8 mouse cellular contexts compared by ENCODE assay signal in genomic region chr5:129584583-129585541, GRCm38 (mm10). TPM values are rescaled to one million over a fixed set of nuclear protein-coding genes. Genes with fewer than 3 reads are reported as not detected.
A peak's percentile ranks its signal among the peaks of the same experiment; 100 is the strongest.
DNase-seq lines count a peak whose midpoint lies in the region; ATAC-seq and TF ChIP-seq lines count a peak whose summit lies in the region.

No protein-coding gene starts in this region.

- DNase-seq in urinary bladder, postnatal 25 days (ENCODE audit: low spot score), result peak; percentile 16
- no peak for DNase-seq in urinary bladder, postnatal 14 days (ENCODE audit: low spot score)
- DNase-seq in cerebellum, adult 11-12 months, result peak; percentile 76
- DNase-seq in forebrain, postnatal 0 days, result peak; percentile 62
- DNase-seq in mesoderm, embryonic 11.5 days (ENCODE audit: low read depth, low spot score), result peak; percentile 33
- peak in 1 of 2 experiments; percentile 23 for DNase-seq in spleen, adult 2 months (ENCODE audit: low read depth in 1 of 2, low spot score in 2 of 2)

- peak overlapping the region; percentile 80 for H3K9ac ChIP-seq in forebrain, postnatal 0 days
- peak overlapping the region; percentile 70 for H3K9ac ChIP-seq in kidney, embryonic 16.5 days (replicated peaks; ENCODE audit: low read length)

- peak overlapping the region; percentile 71 for H3K4me3 ChIP-seq in forebrain, postnatal 0 days (ENCODE audit: low read depth, low read length)
- H3K4me3 ChIP-seq in kidney, embryonic 16.5 days (ENCODE audit: low read length), result peak overlapping the region; percentile 65
- peak overlapping the region; percentile 90 for H3K4me3 ChIP-seq in spleen, adult 2 months (ENCODE audit: extremely low read depth, insufficient read depth, insufficient read length)

- peaks cover 9% of the 10 kb centered on the region for H3K4me1 ChIP-seq in forebrain, postnatal 0 days (ENCODE audit: insufficient read depth)
- H3K4me1 ChIP-seq in kidney, embryonic 16.5 days (ENCODE audit: insufficient read depth, low read length), result peaks cover 22% of the 10 kb centered on the region
- H3K4me1 ChIP-seq in spleen, adult 2 months (ENCODE audit: control insufficient read depth, insufficient read depth, insufficient read length), result peaks cover 10% of the 10 kb centered on the region

- H3K4me2 ChIP-seq in forebrain, postnatal 0 days (ENCODE audit: low read depth), result peak overlapping the region; percentile 88
- H3K4me2 ChIP-seq in kidney, embryonic 16.5 days (replicated peaks; ENCODE audit: low read depth, low read length), result peak overlapping the region; percentile 100

- ATAC-seq in forebrain, postnatal 0 days, result peak; percentile 5; the same call in 1 of the 2 replicates
- peak; percentile 39 for ATAC-seq in kidney, embryonic 16.5 days (ENCODE audit: low FRiP score, low TSS enrichment)
- no peak for ATAC-seq in frontal cortex, adult (ENCODE audit: low TSS enrichment)

- WGBS in forebrain, postnatal 0 days, result 1% methylated on average over 75 of the region's 76 CpGs
- under 1% methylated on average over 74 of the region's 76 CpGs for WGBS in kidney, embryonic 16.5 days
- 1% methylated on average over 76 of the region's 76 CpGs for WGBS in spleen, adult 2 months

- TF ChIP-seq CTCF in forebrain, postnatal 0 days (IDR thresholded peaks at IDR 0.05; ENCODE audit: low read depth), result peak; percentile 30
- TF ChIP-seq CTCF in spleen, adult 2 months (IDR thresholded peaks at IDR 0.05; ENCODE audit: extremely low read depth, insufficient read depth, insufficient read length, insufficient replicate concordance), result no peak

- no peaks in the 10 kb centered on the region for H3K36me3 ChIP-seq in forebrain, postnatal 0 days (ENCODE audit: insufficient read depth)
- H3K36me3 ChIP-seq in kidney, embryonic 16.5 days (ENCODE audit: insufficient read depth, low read length), result no peaks in the 10 kb centered on the region
- H3K36me3 ChIP-seq in spleen, adult 2 months (ENCODE audit: control insufficient read depth, insufficient read depth, low read length), result no peaks in the 10 kb centered on the region

- TF ChIP-seq POLR2A in spleen, adult 2 months (IDR thresholded peaks at IDR 0.05; ENCODE audit: low read depth, low read length), result no peak

- peak overlapping the region; percentile 75 for H3K27ac ChIP-seq in forebrain, postnatal 0 days (ENCODE audit: low read depth, low read length)
- H3K27ac ChIP-seq in kidney, embryonic 16.5 days (ENCODE audit: low read length), result no peak overlapping the region
- no peak overlapping the region for H3K27ac ChIP-seq in spleen, adult 2 months (ENCODE audit: insufficient read depth, low read length)

- H3K27me3 ChIP-seq in forebrain, postnatal 0 days (ENCODE audit: insufficient read depth, low read length), result no peaks in the 10 kb centered on the region
- peaks cover 28% of the 10 kb centered on the region for H3K27me3 ChIP-seq in kidney, embryonic 16.5 days (ENCODE audit: insufficient read depth, low read length)
- peaks cover 29% of the 10 kb centered on the region for H3K27me3 ChIP-seq in spleen, adult 2 months (ENCODE audit: control insufficient read depth, insufficient read depth, low read length)

- H3K9me3 ChIP-seq in forebrain, postnatal 0 days (ENCODE audit: low read length), result no peaks in the 10 kb centered on the region
- no peaks in the 10 kb centered on the region for H3K9me3 ChIP-seq in kidney, embryonic 16.5 days (ENCODE audit: low read length)

RNA-seq across cellular contexts. Expression of gene Mmp17, which starts 0.9 kb away (rescaled TPM):
- total RNA-seq in forebrain, postnatal 0 days (2014; rRNA removed), result 27.4 and 30.9 TPM in 2 replicates
- 11.9 and 13.9 TPM in 2 replicates for polyA plus RNA-seq in forebrain, postnatal 0 days (2015; fragmentation: Nextera tagmentation; extraction: Ambion mirVana)
- 3.3 and 4.7 TPM in 2 replicates for polyA plus RNA-seq in kidney, embryonic 16.5 days (2015; fragmentation: Nextera tagmentation; extraction: Ambion mirVana)
- polyA plus RNA-seq in spleen, adult 2 months (2012; rRNA removed), result 3.2 and 3.4 TPM in 2 replicates
